Comparison of ENCODE assay signal across 9 mouse cellular contexts in the genomic region with DNA sequence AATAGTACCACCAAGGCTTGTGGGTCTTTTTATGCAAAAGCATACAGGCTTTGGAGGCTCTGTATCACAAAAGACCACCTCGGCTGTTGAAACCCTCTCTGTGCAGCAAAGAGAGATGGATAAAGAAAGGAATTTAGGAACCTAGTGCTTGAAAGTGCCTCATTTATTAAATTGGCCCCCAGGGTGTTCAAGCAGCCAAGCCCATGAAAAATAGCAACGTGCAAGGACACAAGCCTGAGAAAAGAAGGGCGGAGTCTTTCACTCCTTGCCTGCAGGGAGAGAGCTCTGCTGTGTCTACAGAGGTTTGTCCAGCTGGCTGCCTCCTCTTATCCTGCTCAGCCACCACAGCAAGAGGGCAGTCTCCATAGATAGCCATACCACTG.
DNase-seq lines count a peak whose midpoint lies in the region; ATAC-seq and TF ChIP-seq lines count a peak whose summit lies in the region.
"Had no signal": no experiment of that assay in that cellular context is flagged by ENCODE, and none has a peak within 500 bp of the region (broad histone marks: within the 10 kb centered on the region; RNA-seq: fewer than 3 reads in every experiment).

No protein-coding gene starts in this region.

- H3K4me1 ChIP-seq in embryonic facial prominence, embryonic 10.5 days = peaks cover 25% of the 10 kb centered on the region
- peaks cover 25% of the 10 kb centered on the region for H3K4me1 ChIP-seq in hindbrain, embryonic 13.5 days (replicated peaks)
- peaks cover 28% of the 10 kb centered on the region for H3K4me1 ChIP-seq in midbrain, embryonic 12.5 days

- no peak overlapping the region for H3K4me3 ChIP-seq in embryonic facial prominence, embryonic 10.5 days
- no peak overlapping the region for H3K4me3 ChIP-seq in hindbrain, embryonic 13.5 days
- no peak overlapping the region for H3K4me3 ChIP-seq in midbrain, embryonic 12.5 days

- POLR2A ChIA-PET in Patski (lab: Charles Lee) = no interaction called here

- H3K4me2 ChIP-seq in hindbrain, embryonic 13.5 days = no peak overlapping the region
- no peak overlapping the region for H3K4me2 ChIP-seq in midbrain, embryonic 12.5 days (replicated peaks)

- TF ChIP-seq CTCF in Patski (IDR thresholded peaks at IDR 0.05) = no peak

- H3K27ac ChIP-seq in embryonic facial prominence, embryonic 10.5 days (replicated peaks) = peak overlapping the region; percentile 52
- peak overlapping the region; percentile 88 for H3K27ac ChIP-seq in hindbrain, embryonic 13.5 days
- peak overlapping the region; percentile 88 for H3K27ac ChIP-seq in midbrain, embryonic 12.5 days (replicated peaks)

- H3K36me3 ChIP-seq in embryonic facial prominence, embryonic 10.5 days (replicated peaks) = no peaks in the 10 kb centered on the region
- no peaks in the 10 kb centered on the region for H3K36me3 ChIP-seq in hindbrain, embryonic 13.5 days
- H3K36me3 ChIP-seq in midbrain, embryonic 12.5 days = no peaks in the 10 kb centered on the region

- intact Hi-C loops in left cerebral cortex, postnatal 4 days (cut with DNase I) = no loop called here

- H3K9ac ChIP-seq in hindbrain, embryonic 13.5 days = no peak overlapping the region; the same call in 1 of the 2 replicates
- no peak overlapping the region for H3K9ac ChIP-seq in midbrain, embryonic 12.5 days (replicated peaks)

- no peak for DNase-seq in Patski (ENCODE audit: low read depth, low spot score)
- no peak for DNase-seq in embryonic facial prominence, embryonic 10.5 days (ENCODE audit: low spot score)
- DNase-seq in urinary bladder, adult 2 months (ENCODE audit: low spot score) = no peak
- no peak for DNase-seq in left cerebral cortex, postnatal 4 days
- DNase-seq in spleen, postnatal 10 days (ENCODE audit: low spot score in 2 of 2) = no peak
- DNase-seq: lung, adult 2 months had no signal

- 29% methylated on average over 3 of the region's 3 CpGs for WGBS in embryonic facial prominence, embryonic 10.5 days
- WGBS in hindbrain, embryonic 13.5 days = 23% methylated on average over 3 of the region's 3 CpGs
- 23% methylated on average over 3 of the region's 3 CpGs for WGBS in midbrain, embryonic 12.5 days

- ATAC-seq in Patski = peak; percentile 26
- ATAC-seq in hindbrain, embryonic 13.5 days (ENCODE audit: low FRiP score) = peak; percentile 62
- ATAC-seq in midbrain, embryonic 12.5 days (ENCODE audit: low FRiP score, low read depth) = peak; percentile 80
- no peak for ATAC-seq in erythroid progenitor cell, adult 5-6 weeks (replicated peaks; ENCODE audit: low FRiP score, poor library complexity, severe bottlenecking)

- H3K9me3 ChIP-seq in embryonic facial prominence, embryonic 10.5 days = no peaks in the 10 kb centered on the region
- no peaks in the 10 kb centered on the region for H3K9me3 ChIP-seq in hindbrain, embryonic 13.5 days
- H3K9me3 ChIP-seq in midbrain, embryonic 12.5 days = no peaks in the 10 kb centered on the region

- CTCF ChIA-PET in Patski (lab: Charles Lee) = interaction anchor here (1.1 to 1.9 kb wide), 4 partner anchors 11 to 16 kb away, joined by 3 to 5 read pairs (median 4); no protein-coding TSS in a partner anchor

- in situ Hi-C loops in Patski (cut with MboI; ENCODE audit: low pct_unique_long_range_greater_than_20kb) = no loop called here

- no peaks in the 10 kb centered on the region for H3K27me3 ChIP-seq in Patski
- H3K27me3 ChIP-seq in embryonic facial prominence, embryonic 10.5 days (replicated peaks; ENCODE audit: low read depth, poor library complexity, severe bottlenecking) = no peaks in the 10 kb centered on the region
- H3K27me3 ChIP-seq in hindbrain, embryonic 13.5 days = no peaks in the 10 kb centered on the region
- H3K27me3 ChIP-seq in midbrain, embryonic 12.5 days = no peaks in the 10 kb centered on the region
